Comparison of ENCODE assay signal across 10 mouse cellular contexts in the genomic region with DNA sequence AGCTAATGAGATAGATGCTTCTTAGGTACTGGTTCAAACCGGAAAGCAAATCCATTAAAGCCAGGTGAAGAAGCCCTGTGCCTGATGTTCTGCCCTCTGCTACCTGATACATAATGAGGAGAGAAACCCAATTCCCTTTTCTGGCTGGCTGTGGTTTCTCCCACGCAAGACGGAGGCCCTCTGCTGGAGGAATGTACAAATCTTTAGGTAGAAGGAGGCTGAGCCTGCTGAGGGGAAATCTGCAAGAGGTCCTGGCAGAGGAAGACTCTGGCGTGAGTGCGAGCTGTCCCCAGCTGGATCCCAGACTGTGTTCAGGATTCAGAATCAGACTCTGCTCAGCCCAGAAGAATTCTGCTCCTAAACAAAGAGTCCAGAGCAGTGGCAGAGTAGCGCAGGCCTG.
DNase-seq lines count a peak whose midpoint lies in the region; ATAC-seq lines count a peak whose summit lies in the region.
"Had no signal": no experiment of that assay in that cellular context is flagged by ENCODE, and none has a peak within 500 bp of the region (broad histone marks: within the 10 kb centered on the region; RNA-seq: fewer than 3 reads in every experiment).

No protein-coding gene starts in this region.

- 47% methylated on average over 6 of the region's 6 CpGs for WGBS in hindbrain, embryonic 15.5 days

- ATAC-seq in hindbrain, embryonic 15.5 days (ENCODE audit: low FRiP score, low read depth), result 0 out of 2 replicates have a peak, but pooled peaks have one; percentile 23

- peaks cover 14% of the 10 kb centered on the region; the same call in 1 of the 2 replicates for H3K4me1 ChIP-seq in hindbrain, embryonic 15.5 days (replicated peaks)

- H3K9ac ChIP-seq in hindbrain, embryonic 15.5 days, result no peak overlapping the region
- H3K9ac ChIP-seq: heart, embryonic 13.5 days; neural tube, embryonic 13.5 days had no signal

- 0 out of 2 replicates have a peak overlapping the region, but pooled peaks have one; percentile 7 for H3K27ac ChIP-seq in hindbrain, embryonic 15.5 days (replicated peaks)
- H3K27ac ChIP-seq: neural tube, embryonic 13.5 days had no signal

- no peaks in the 10 kb centered on the region for H3K9me3 ChIP-seq in hindbrain, embryonic 15.5 days
- H3K9me3 ChIP-seq: heart, embryonic 13.5 days; neural tube, embryonic 13.5 days had no signal

- no peaks in the 10 kb centered on the region for H3K36me3 ChIP-seq in hindbrain, embryonic 15.5 days
- H3K36me3 ChIP-seq: heart, embryonic 13.5 days; neural tube, embryonic 13.5 days had no signal

- H3K4me2 ChIP-seq in hindbrain, embryonic 15.5 days, result no peak overlapping the region
- H3K4me2 ChIP-seq: heart, embryonic 13.5 days; neural tube, embryonic 13.5 days had no signal

- H3K4me3 ChIP-seq in hindbrain, embryonic 15.5 days, result no peak overlapping the region
- H3K4me3 ChIP-seq: heart, embryonic 13.5 days; neural tube, embryonic 13.5 days had no signal

- DNase-seq in adrenal gland, adult (ENCODE audit: inconsistent age in 2 of 2, low spot score in 1 of 2), result peak; percentile 40 to 63
- DNase-seq in adrenal gland, postnatal 4 days (ENCODE audit: low spot score in 2 of 2), result no peak
- peak; percentile 20 for DNase-seq in ovary, adult 18-20 months (ENCODE audit: low spot score)
- DNase-seq in ovary, postnatal 10 days (ENCODE audit: low spot score), result no peak
- DNase-seq in embryo, embryonic 11.5 days (ENCODE audit: low read depth, low spot score), result peak; percentile 17
- peak; percentile 71 for DNase-seq in lung, postnatal 10 days
- peak; percentile 89 for DNase-seq in skeletal muscle tissue, adult 2 months (ENCODE audit: low read depth, low spot score)

- no peaks in the 10 kb centered on the region for H3K27me3 ChIP-seq in hindbrain, embryonic 15.5 days
- H3K27me3 ChIP-seq: heart, embryonic 13.5 days; neural tube, embryonic 13.5 days had no signal

Comparison
In these comparisons a context has a peak if more than half of its experiments do, and no peak if none do; other contexts are left out.
1. DNase-seq: peak in adrenal gland, adult (2 of 2), ovary, adult 18-20 months (single experiment), embryo, embryonic 11.5 days (single experiment), lung, postnatal 10 days (single experiment) and skeletal muscle tissue, adult 2 months (single experiment); none in adrenal gland, postnatal 4 days (0 of 2) and ovary, postnatal 10 days (single experiment).